Mouse (Mus musculus) embryonic facial prominence, embryonic 14.5 days (tissue): ENCODE results near the gene Fam69a. TPM values are rescaled to one million over a fixed set of nuclear protein-coding genes. Genes with fewer than 3 reads are reported as not detected.
"Not testable (repeated sequence)": the region's sequence is repeated elsewhere in the genome, so short reads cannot be mapped to it uniquely, and the experiment has no call there.

Experiments used
- ATAC-seq: fragments of 200-750 bp; cut with Nextera tagmentation; 2 replicates; pipeline ENCODE4 v1.8.0; 2017; ENCODE audit warnings: low read depth, moderate number of reproducible peaks, moderate TSS enrichment
- DNase-seq: peaks from one replicate; pipeline ENCODE4 v3.0.0-alpha.2; 2015; ENCODE audit warnings: low spot score
- H3K27ac ChIP-seq: fragments of 300-500 bp; sonication (generic); replicated peaks from 2 replicates; pipeline ENCODE4 v1.5.1; 2014; ENCODE audit warnings: low read depth, mild to moderate bottlenecking, low read length, moderate library complexity
- H3K27me3 ChIP-seq: fragments of 300-500 bp; sonication (generic); replicated peaks from 2 replicates; pipeline ENCODE4 v1.6.1; 2014; ENCODE audit warnings: low read length; ENCODE audit not compliant: control insufficient read depth, insufficient read depth
- H3K36me3 ChIP-seq: fragments of 300-500 bp; sonication (generic); 2 replicates; pipeline ENCODE4 v1.6.1; 2014; ENCODE audit warnings: low read length, mixed read lengths; ENCODE audit not compliant: control insufficient read depth, insufficient read depth
- H3K4me1 ChIP-seq: fragments of 300-500 bp; sonication (generic); 2 replicates; pipeline ENCODE4 v1.6.1; 2014; ENCODE audit warnings: antibody characterized with exemption, low read length; ENCODE audit not compliant: control insufficient read depth, insufficient read depth
- H3K4me2 ChIP-seq: fragments of 300-500 bp; sonication (generic); 2 replicates; pipeline ENCODE4 v1.6.1; 2014; ENCODE audit warnings: low read depth, mild to moderate bottlenecking, low read length, moderate library complexity, mixed read lengths
- H3K4me3 ChIP-seq: fragments of 300-500 bp; sonication (generic); 2 replicates; pipeline ENCODE4 v1.5.1; 2014; ENCODE audit warnings: low read depth, mild to moderate bottlenecking, low read length
- H3K9ac ChIP-seq: fragments of 300-500 bp; sonication (generic); 2 replicates; pipeline ENCODE4 v1.6.1; 2014; ENCODE audit warnings: low read depth, mild to moderate bottlenecking, low read length, moderate library complexity, mixed read lengths
- H3K9me3 ChIP-seq: fragments of 300-500 bp; sonication (generic); 2 replicates; pipeline ENCODE4 v1.6.1; 2016; ENCODE audit warnings: low read length; ENCODE audit not compliant: control insufficient read depth
- WGBS: fragments of 180-500 bp; shearing (Covaris S2); extraction: QIAGEN DNeasy Blood & Tissue Kit; methylation state at CpG from one replicate; pipeline ENCODE4 v1.1.7; 2014; 5-methylcytosine and 5-hydroxymethylcytosine counted together
- polyA plus RNA-seq: library from polyadenylated mRNA; unstranded; fragments of >200 nt; fragmentation: Nextera tagmentation; extraction: Ambion mirVana; gene quantifications from 2 replicates; pipeline ENCODE4 v1.2.1, GENCODE M21; 2014

Fam69a gene
- polyA plus RNA-seq, 1 experiment from 2014 or later = 33.0 TPM

DNA sequence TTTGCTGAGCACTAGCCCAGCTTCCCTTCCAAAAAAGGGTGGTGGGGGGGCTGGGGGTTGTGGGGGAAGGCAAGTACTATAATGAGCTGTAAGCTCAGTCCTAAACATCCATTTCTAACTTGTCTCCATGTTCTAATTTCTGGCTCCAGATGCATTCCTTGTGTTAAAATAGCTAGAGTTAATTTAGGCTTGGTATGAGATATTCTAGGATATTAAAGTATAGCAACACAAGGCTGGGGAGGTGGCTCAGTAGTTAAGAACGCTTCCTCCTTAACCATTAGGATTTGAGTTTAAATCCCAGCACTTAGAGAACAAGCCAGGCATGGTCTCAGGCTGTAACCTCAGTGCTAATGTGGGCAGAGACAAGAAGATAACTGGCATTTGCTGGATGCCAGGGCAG, 90.6 kb downstream of the Fam69a start:
- Histone ChIP-seq H3K4me1 (no peaks in the 10 kb centered on the region), H3K4me2 (no peak overlapping the region), H3K36me3 (no peaks in the 10 kb centered on the region), H3K4me3 (no peak overlapping the region), H3K9me3 (no peaks in the 10 kb centered on the region), H3K27ac (no peak overlapping the region), H3K27me3 (no peaks in the 10 kb centered on the region), H3K9ac (no peak overlapping the region)
- ATAC-seq (no peak), DNase-seq (no peak)
- 68% methylated on average over 1 of the region's 1 CpGs for WGBS

DNA sequence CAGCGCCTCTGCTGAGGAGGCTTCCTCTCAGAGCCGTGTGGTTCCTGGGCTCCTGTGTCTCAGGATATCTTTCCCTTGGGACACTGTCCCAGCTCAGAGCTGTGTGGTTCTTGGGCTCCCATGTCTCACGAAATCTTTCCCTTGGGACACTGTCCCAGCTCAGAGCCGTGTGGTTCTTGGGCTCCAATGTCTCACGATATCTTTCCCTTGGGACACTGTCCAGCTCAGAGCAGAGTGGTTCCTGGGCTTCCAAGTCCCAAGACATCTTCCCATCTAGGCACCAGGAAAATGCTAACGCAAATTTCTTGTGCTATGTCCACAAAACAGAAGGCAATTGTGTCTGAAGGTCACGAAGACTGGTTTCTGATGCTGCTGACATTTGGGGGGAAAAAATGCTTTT, 92.2 kb downstream of the Fam69a start:
- WGBS = 68% methylated on average over 7 of the region's 7 CpGs
- H3K36me3 ChIP-seq = no peaks in the 10 kb centered on the region
- no peak for DNase-seq
- no peaks in the 10 kb centered on the region for H3K4me1 ChIP-seq
- H3K9me3 ChIP-seq = no peaks in the 10 kb centered on the region
- no peak overlapping the region for H3K4me3 ChIP-seq
- H3K27me3 ChIP-seq = no peaks in the 10 kb centered on the region
- H3K27ac ChIP-seq = no peak overlapping the region
- no peak; the same call in 1 of the 2 replicates for ATAC-seq
- no peak overlapping the region for H3K4me2 ChIP-seq
- H3K9ac ChIP-seq = no peak overlapping the region

DNA sequence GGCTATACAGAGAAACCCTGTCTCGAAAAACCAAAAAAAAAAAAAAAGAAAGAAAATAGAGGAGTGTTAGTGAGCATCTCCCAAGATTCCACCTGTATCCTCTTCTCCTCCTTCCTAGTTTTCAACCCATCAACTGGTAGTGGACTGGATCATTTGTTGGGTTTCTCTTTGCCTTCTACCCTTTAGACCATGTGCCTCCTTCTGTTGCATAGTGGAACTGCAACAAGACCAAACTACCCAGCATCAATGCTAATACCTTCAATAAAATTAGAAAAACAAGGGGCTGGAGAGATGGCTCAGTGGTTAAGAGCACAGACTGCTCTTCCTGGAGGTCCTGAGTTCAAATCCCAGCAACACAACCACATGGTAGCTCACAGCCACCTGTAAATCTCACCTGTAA, 95.4 kb downstream of the Fam69a start:
- not testable (repeated sequence) for DNase-seq, H3K4me1 ChIP-seq, H3K4me3 ChIP-seq, H3K9me3 ChIP-seq, H3K36me3 ChIP-seq, H3K27ac ChIP-seq, ATAC-seq, H3K9ac ChIP-seq, H3K27me3 ChIP-seq, H3K4me2 ChIP-seq
- no CpG with 5 or more reads among the region's 1 CpGs for WGBS

- H3K27me3 ChIP-seq = no peaks in the 10 kb centered on the region
- DNase-seq = no peak
- no peaks in the 10 kb centered on the region for H3K36me3 ChIP-seq
- 54% methylated on average over 9 of the region's 9 CpGs for WGBS
- no peaks in the 10 kb centered on the region for H3K9me3 ChIP-seq
- ATAC-seq = no peak
- no peaks in the 10 kb centered on the region for H3K4me1 ChIP-seq
- no peak overlapping the region for H3K27ac ChIP-seq
- no peak overlapping the region for H3K4me3 ChIP-seq
- no peak overlapping the region for H3K9ac ChIP-seq
- H3K4me2 ChIP-seq = no peak overlapping the region
Measured at GRCm38 (mm10) chr5:107889994-107890888, 96.6 kb downstream of the Fam69a start.

GRCm38 (mm10) chr5:107880710-107881109, 106.2 kb downstream of the Fam69a start:
- H3K36me3 ChIP-seq = no peaks in the 10 kb centered on the region
- no peak for ATAC-seq

GRCm38 (mm10) chr5:107877053-107877452, 109.8 kb downstream of the Fam69a start:
- Histone ChIP-seq H3K9me3 (no peaks in the 10 kb centered on the region), H3K36me3 (no peaks in the 10 kb centered on the region), H3K4me1 (no peaks in the 10 kb centered on the region), H3K27me3 (no peaks in the 10 kb centered on the region), H3K9ac (no peak overlapping the region), H3K4me2 (no peak overlapping the region), H3K27ac (no peak overlapping the region), H3K4me3 (no peak overlapping the region)
- ATAC-seq (no peak), DNase-seq (no peak)
- 90% methylated on average over 1 of the region's 1 CpGs for WGBS

More at GRCm38 (mm10) chr5:107880710-107881109, 106.2 kb downstream of the Fam69a start:
- no peak overlapping the region for H3K9ac ChIP-seq
- H3K4me3 ChIP-seq = no peak overlapping the region
- 73% methylated on average over 5 of the region's 5 CpGs for WGBS
- H3K4me2 ChIP-seq = no peak overlapping the region
- H3K4me1 ChIP-seq = no peaks in the 10 kb centered on the region
- no peaks in the 10 kb centered on the region for H3K27me3 ChIP-seq
- no peak overlapping the region for H3K27ac ChIP-seq
- H3K9me3 ChIP-seq = no peaks in the 10 kb centered on the region
- DNase-seq = no peak

GRCm38 (mm10) chr5:107875261-107875611, 111.6 kb downstream of the Fam69a start:
- H3K9ac ChIP-seq = no peak overlapping the region
- no peak overlapping the region for H3K27ac ChIP-seq
- no peak overlapping the region for H3K4me3 ChIP-seq
- H3K4me1 ChIP-seq = no peaks in the 10 kb centered on the region
- DNase-seq (no peak), ATAC-seq (no peak)
- H3K36me3 ChIP-seq = no peaks in the 10 kb centered on the region
- H3K4me2 ChIP-seq = no peak overlapping the region
- no peaks in the 10 kb centered on the region for H3K9me3 ChIP-seq
- no peaks in the 10 kb centered on the region for H3K27me3 ChIP-seq

- H3K27ac ChIP-seq = no peak within 1 kb of the TSS; the same call in 1 of the 2 replicates
- no peak within 1 kb of the TSS for H3K4me2 ChIP-seq
- ATAC-seq (peak; percentile 47; the same call in 1 of the 2 replicates), DNase-seq (no peak)
- no peak within 1 kb of the TSS for H3K4me3 ChIP-seq
- no peaks in the 10 kb centered on the region for H3K9me3 ChIP-seq
- no peak within 1 kb of the TSS for H3K9ac ChIP-seq
- no peaks in the 10 kb centered on the region for H3K27me3 ChIP-seq
- 45% methylated on average over 4 of the region's 4 CpGs for WGBS
- no peaks in the 10 kb centered on the region for H3K4me1 ChIP-seq
- no peaks in the 10 kb centered on the region for H3K36me3 ChIP-seq
Measured at GRCm38 (mm10) chr5:107874561-107875260, 112.2 kb downstream of the Fam69a start, which contains the start of gene Evi5. TSS of gene Evi5 (minus strand) at chr5:107875107.
